Mouse (Mus musculus): ENCODE data around the gene Shroom4.
"Not testable (repeated sequence)": the region's sequence is repeated elsewhere in the genome, so short reads cannot be mapped to it uniquely, and the experiment has no call there.

The Shroom4 gene

GRCm38 (mm10) chrX:6399626-6400397 is at the start of gene Shroom4:
Gene Shroom4 (plus strand): TSS chrX:6399854.
- in situ Hi-C loops (cut with MboI; ENCODE audit: low pct_unique_long_range_greater_than_20kb in 1 of 2, low sequenced_read_pairs in 2 of 2, unreplicated experiment in 1 of 2) = loop anchor here in 1 of 2 experiments (10.0 kb wide), 1 partner anchor 75 kb away; no protein-coding TSS in a partner anchor

GRCm38 (mm10) chrX:6356876-6357275 is 42.8 kb upstream of the Shroom4 start:
- in situ Hi-C loops (cut with MboI; ENCODE audit: low pct_unique_long_range_greater_than_20kb in 1 of 2, low sequenced_read_pairs in 2 of 2, unreplicated experiment in 1 of 2) = no loop called here

GRCm38 (mm10) chrX:6357503-6358114 is 42.0 kb upstream of the Shroom4 start:
- in situ Hi-C loops (cut with MboI; ENCODE audit: low pct_unique_long_range_greater_than_20kb in 1 of 2, low sequenced_read_pairs in 2 of 2, unreplicated experiment in 1 of 2) = no loop called here

GRCm38 (mm10) chrX:6368822-6369221 is 30.8 kb upstream of the Shroom4 start:
- in situ Hi-C loops (cut with MboI; ENCODE audit: low pct_unique_long_range_greater_than_20kb in 1 of 2, low sequenced_read_pairs in 2 of 2, unreplicated experiment in 1 of 2) = no loop called here

GRCm38 (mm10) chrX:6370706-6371105 is 28.9 kb upstream of the Shroom4 start:
- in situ Hi-C loops (cut with MboI; ENCODE audit: low pct_unique_long_range_greater_than_20kb in 1 of 2, low sequenced_read_pairs in 2 of 2, unreplicated experiment in 1 of 2) = no loop called here

- in situ Hi-C loops (cut with MboI; ENCODE audit: low pct_unique_long_range_greater_than_20kb in 1 of 2, low sequenced_read_pairs in 2 of 2, unreplicated experiment in 1 of 2) = no loop called here
Observed at GRCm38 (mm10) chrX:6393861-6394260, 5.8 kb upstream of the Shroom4 start.

- in situ Hi-C loops (cut with MboI; ENCODE audit: low pct_unique_long_range_greater_than_20kb in 1 of 2, low sequenced_read_pairs in 2 of 2, unreplicated experiment in 1 of 2) = no loop called here
Observed at GRCm38 (mm10) chrX:6399193-6399592, 461 bp upstream of the Shroom4 start.

- in situ Hi-C loops (cut with MboI; ENCODE audit: low pct_unique_long_range_greater_than_20kb in 1 of 2, low sequenced_read_pairs in 2 of 2, unreplicated experiment in 1 of 2) = loop anchor here in 1 of 2 experiments (10.0 kb wide), 1 partner anchor 74 kb away; no protein-coding TSS in a partner anchor
Observed at GRCm38 (mm10) chrX:6400398-6401020, 855 bp downstream of the Shroom4 start.

GRCm38 (mm10) chrX:6402921-6403320 is 3.3 kb downstream of the Shroom4 start:
- in situ Hi-C loops (cut with MboI; ENCODE audit: low pct_unique_long_range_greater_than_20kb in 1 of 2, low sequenced_read_pairs in 2 of 2, unreplicated experiment in 1 of 2) = loop anchor here in 1 of 2 experiments (10.0 kb wide), 1 partner anchor 72 kb away; no protein-coding TSS in a partner anchor

GRCm38 (mm10) chrX:6409114-6409513 is 9.5 kb downstream of the Shroom4 start:
- in situ Hi-C loops (cut with MboI; ENCODE audit: low pct_unique_long_range_greater_than_20kb in 1 of 2, low sequenced_read_pairs in 2 of 2, unreplicated experiment in 1 of 2) = loop anchor here in 1 of 2 experiments (10.0 kb wide), 1 partner anchor 66 kb away; no protein-coding TSS in a partner anchor

- in situ Hi-C loops (cut with MboI; ENCODE audit: low pct_unique_long_range_greater_than_20kb in 1 of 2, low sequenced_read_pairs in 2 of 2, unreplicated experiment in 1 of 2) = no loop called here
Observed at GRCm38 (mm10) chrX:6415412-6415811, 15.8 kb downstream of the Shroom4 start.

- in situ Hi-C loops (cut with MboI; ENCODE audit: low pct_unique_long_range_greater_than_20kb in 1 of 2, low sequenced_read_pairs in 2 of 2, unreplicated experiment in 1 of 2) = no loop called here
Observed at GRCm38 (mm10) chrX:6415936-6416335, 16.3 kb downstream of the Shroom4 start.

- in situ Hi-C loops (cut with MboI; ENCODE audit: low pct_unique_long_range_greater_than_20kb in 1 of 2, low sequenced_read_pairs in 2 of 2, unreplicated experiment in 1 of 2) = no loop called here
Observed at GRCm38 (mm10) chrX:6418140-6418539, 18.5 kb downstream of the Shroom4 start.

- in situ Hi-C loops (cut with MboI; ENCODE audit: low pct_unique_long_range_greater_than_20kb in 1 of 2, low sequenced_read_pairs in 2 of 2, unreplicated experiment in 1 of 2) = no loop called here
Observed at GRCm38 (mm10) chrX:6435260-6435659, 35.6 kb downstream of the Shroom4 start.

GRCm38 (mm10) chrX:6446422-6446821 is 46.8 kb downstream of the Shroom4 start:
- in situ Hi-C loops (cut with MboI; ENCODE audit: low pct_unique_long_range_greater_than_20kb in 1 of 2, low sequenced_read_pairs in 2 of 2, unreplicated experiment in 1 of 2) = no loop called here

- in situ Hi-C loops (cut with MboI; ENCODE audit: low pct_unique_long_range_greater_than_20kb in 1 of 2, low sequenced_read_pairs in 2 of 2, unreplicated experiment in 1 of 2) = no loop called here
Observed at GRCm38 (mm10) chrX:6448001-6448400, 48.3 kb downstream of the Shroom4 start.

GRCm38 (mm10) chrX:6453220-6453619 is 53.6 kb downstream of the Shroom4 start:
- in situ Hi-C loops (cut with MboI; ENCODE audit: low pct_unique_long_range_greater_than_20kb in 1 of 2, low sequenced_read_pairs in 2 of 2, unreplicated experiment in 1 of 2) = no loop called here

- in situ Hi-C loops (cut with MboI; ENCODE audit: low pct_unique_long_range_greater_than_20kb in 1 of 2, low sequenced_read_pairs in 2 of 2, unreplicated experiment in 1 of 2) = not testable (repeated sequence)
Observed at GRCm38 (mm10) chrX:6469251-6469650, 69.6 kb downstream of the Shroom4 start.

- in situ Hi-C loops (cut with MboI; ENCODE audit: low pct_unique_long_range_greater_than_20kb in 1 of 2, low sequenced_read_pairs in 2 of 2, unreplicated experiment in 1 of 2) = loop anchor here in 1 of 2 experiments (10.0 kb wide), 1 partner anchor 68 kb away; no protein-coding TSS in a partner anchor
Observed at GRCm38 (mm10) chrX:6472563-6472962, 72.9 kb downstream of the Shroom4 start.

Measured in mouse embryonic stem cell (cell line).